Mouse (Mus musculus): ENCODE results near the gene Grhl3. TPM values are rescaled to one million over a fixed set of nuclear protein-coding genes. Genes with fewer than 3 reads are reported as not detected.
"Not testable (repeated sequence)": the region's sequence is repeated elsewhere in the genome, so short reads cannot be mapped to it uniquely, and the experiment has no call there.

The Grhl3 gene
- polyA plus RNA-seq (2015; fragmentation: Nextera tagmentation; extraction: Ambion mirVana) = 0.39 and 0.51 TPM in 2 replicates

- Histone ChIP-seq H3K9ac (ENCODE audit: low read depth, low read length) (no peak within 1 kb of the TSS), H3K4me1 (replicated peaks; ENCODE audit: control insufficient read depth, insufficient read depth, low read length) (peaks cover 3% of the 10 kb centered on the region), H3K4me3 (ENCODE audit: low read depth, low read length) (peak within 1 kb of the TSS; percentile 21), H3K9me3 (ENCODE audit: control insufficient read depth) (no peaks in the 10 kb centered on the region), H3K27me3 (replicated peaks; ENCODE audit: control insufficient read depth, insufficient read depth, low read length) (peaks cover 21% of the 10 kb centered on the region; the same call in 1 of the 2 replicates), H3K4me2 (replicated peaks; ENCODE audit: low read depth) (peak within 1 kb of the TSS; percentile 59), H3K36me3 (ENCODE audit: control insufficient read depth, insufficient read depth) (no peaks in the 10 kb centered on the region), H3K27ac (ENCODE audit: low read depth, low read length) (no peak within 1 kb of the TSS)
- no peak for TF ChIP-seq CTCF (IDR thresholded peaks at IDR 0.05; ENCODE audit: low read depth)
- no peak for ATAC-seq
- WGBS = under 1% methylated on average over 31 of the region's 31 CpGs
Observed at GRCm38 (mm10) chr4:135573251-135573808, at the start of gene Grhl3. Grhl3 (minus strand) TSS chr4:135573630.

DNA sequence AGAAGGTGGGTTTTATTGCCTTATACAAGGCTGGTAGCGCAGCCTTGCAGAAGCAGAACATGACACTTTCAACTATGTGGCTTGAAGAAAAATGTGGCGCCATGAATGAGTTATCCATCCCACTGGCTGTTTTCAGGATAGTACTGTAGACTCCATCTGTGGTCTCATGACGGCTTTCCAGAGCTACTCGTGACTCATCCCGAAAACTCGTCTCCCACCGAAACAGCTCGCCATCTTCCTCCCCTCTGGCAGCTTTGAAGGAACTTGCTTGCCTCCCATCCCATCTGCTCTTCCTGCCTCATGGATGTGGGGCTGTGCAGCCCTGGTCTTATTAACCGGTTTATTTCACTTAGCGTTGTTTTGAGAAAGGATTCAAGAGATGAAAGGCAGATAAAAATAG is 48.9 kb upstream of the Grhl3 start:
- Histone ChIP-seq H3K9me3 (ENCODE audit: control insufficient read depth) (0 out of 2 replicates have a peak, but pooled peaks cover 3% of the 10 kb centered on the region), H3K27ac (ENCODE audit: low read depth, low read length) (no peak overlapping the region), H3K36me3 (ENCODE audit: control insufficient read depth, insufficient read depth) (no peaks in the 10 kb centered on the region), H3K4me1 (replicated peaks; ENCODE audit: control insufficient read depth, insufficient read depth, low read length) (no peaks in the 10 kb centered on the region), H3K4me2 (replicated peaks; ENCODE audit: low read depth) (no peak overlapping the region), H3K4me3 (ENCODE audit: low read depth, low read length) (no peak overlapping the region), H3K27me3 (replicated peaks; ENCODE audit: control insufficient read depth, insufficient read depth, low read length) (peaks cover 5% of the 10 kb centered on the region; the same call in 1 of the 2 replicates), H3K9ac (ENCODE audit: low read depth, low read length) (no peak overlapping the region)
- no peak for ATAC-seq
- 91% methylated on average over 10 of the region's 10 CpGs for WGBS
- TF ChIP-seq CTCF (IDR thresholded peaks at IDR 0.05; ENCODE audit: low read depth) = no peak

GRCm38 (mm10) chr4:135620461-135620860 is 47.0 kb upstream of the Grhl3 start:
- no peak overlapping the region for H3K4me3 ChIP-seq (ENCODE audit: low read depth, low read length)
- H3K27me3 ChIP-seq (replicated peaks; ENCODE audit: control insufficient read depth, insufficient read depth, low read length) = no peaks in the 10 kb centered on the region
- H3K9ac ChIP-seq (ENCODE audit: low read depth, low read length) = no peak overlapping the region
- H3K4me1 ChIP-seq (replicated peaks; ENCODE audit: control insufficient read depth, insufficient read depth, low read length) = no peaks in the 10 kb centered on the region
- WGBS = 100% methylated on average over 3 of the region's 3 CpGs
- 0 out of 2 replicates have a peak, but pooled peaks cover 3% of the 10 kb centered on the region for H3K9me3 ChIP-seq (ENCODE audit: control insufficient read depth)
- TF ChIP-seq CTCF (IDR thresholded peaks at IDR 0.05; ENCODE audit: low read depth) = 0 out of 2 replicates have a peak, but pooled peaks have one; percentile 8
- no peaks in the 10 kb centered on the region for H3K36me3 ChIP-seq (ENCODE audit: control insufficient read depth, insufficient read depth)
- no peak overlapping the region for H3K27ac ChIP-seq (ENCODE audit: low read depth, low read length)
- no peak overlapping the region for H3K4me2 ChIP-seq (replicated peaks; ENCODE audit: low read depth)
- no peak for ATAC-seq

- 0 out of 2 replicates have a peak, but pooled peaks cover 3% of the 10 kb centered on the region for H3K9me3 ChIP-seq (ENCODE audit: control insufficient read depth)
Observed at GRCm38 (mm10) chr4:135617783-135618470, 44.5 kb upstream of the Grhl3 start.

DNA sequence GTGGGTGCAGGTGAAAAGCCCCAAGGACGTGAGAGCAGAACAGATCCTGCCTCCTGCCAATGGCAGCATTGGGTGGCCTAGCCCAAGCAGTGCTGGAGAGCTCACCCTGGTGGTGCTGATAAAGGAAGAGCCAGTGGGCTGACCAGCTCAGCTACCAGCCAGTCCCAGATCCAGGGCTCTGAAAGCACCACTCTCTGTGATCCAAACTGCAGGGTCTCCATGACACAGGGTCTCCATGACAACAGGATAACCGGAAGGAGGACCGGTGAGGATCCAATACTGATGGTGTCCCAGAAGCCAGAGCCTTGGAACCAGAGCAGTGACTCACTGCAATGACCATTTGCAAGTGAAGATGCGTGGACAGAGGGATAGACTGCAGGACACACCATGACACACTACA is 43.6 kb upstream of the Grhl3 start:
- Histone ChIP-seq H3K27ac (ENCODE audit: low read depth, low read length) (no peak overlapping the region), H3K4me1 (replicated peaks; ENCODE audit: control insufficient read depth, insufficient read depth, low read length) (no peaks in the 10 kb centered on the region), H3K9me3 (ENCODE audit: control insufficient read depth) (0 out of 2 replicates have a peak, but pooled peaks cover 3% of the 10 kb centered on the region), H3K9ac (ENCODE audit: low read depth, low read length) (no peak overlapping the region), H3K27me3 (replicated peaks; ENCODE audit: control insufficient read depth, insufficient read depth, low read length) (no peaks in the 10 kb centered on the region), H3K36me3 (ENCODE audit: control insufficient read depth, insufficient read depth) (no peaks in the 10 kb centered on the region), H3K4me2 (replicated peaks; ENCODE audit: low read depth) (no peak overlapping the region), H3K4me3 (ENCODE audit: low read depth, low read length) (no peak overlapping the region)
- 72% methylated on average over 4 of the region's 4 CpGs for WGBS
- peak; percentile 23; the same call in 1 of the 2 replicates for TF ChIP-seq CTCF (IDR thresholded peaks at IDR 0.05; ENCODE audit: low read depth)
- ATAC-seq = no peak

More at GRCm38 (mm10) chr4:135617783-135618470, 44.5 kb upstream of the Grhl3 start:
- 0 out of 2 replicates have a peak, but pooled peaks have one; percentile 38 for ATAC-seq
- H3K4me2 ChIP-seq (replicated peaks; ENCODE audit: low read depth) = no peak overlapping the region
- 17% methylated on average over 16 of the region's 16 CpGs for WGBS
- H3K9ac ChIP-seq (ENCODE audit: low read depth, low read length) = no peak overlapping the region
- no peak overlapping the region for H3K27ac ChIP-seq (ENCODE audit: low read depth, low read length)
- H3K36me3 ChIP-seq (ENCODE audit: control insufficient read depth, insufficient read depth) = no peaks in the 10 kb centered on the region
- H3K4me3 ChIP-seq (ENCODE audit: low read depth, low read length) = no peak overlapping the region
- TF ChIP-seq CTCF (IDR thresholded peaks at IDR 0.05; ENCODE audit: low read depth) = peak; percentile 43
- H3K4me1 ChIP-seq (replicated peaks; ENCODE audit: control insufficient read depth, insufficient read depth, low read length) = no peaks in the 10 kb centered on the region
- H3K27me3 ChIP-seq (replicated peaks; ENCODE audit: control insufficient read depth, insufficient read depth, low read length) = no peaks in the 10 kb centered on the region

DNA sequence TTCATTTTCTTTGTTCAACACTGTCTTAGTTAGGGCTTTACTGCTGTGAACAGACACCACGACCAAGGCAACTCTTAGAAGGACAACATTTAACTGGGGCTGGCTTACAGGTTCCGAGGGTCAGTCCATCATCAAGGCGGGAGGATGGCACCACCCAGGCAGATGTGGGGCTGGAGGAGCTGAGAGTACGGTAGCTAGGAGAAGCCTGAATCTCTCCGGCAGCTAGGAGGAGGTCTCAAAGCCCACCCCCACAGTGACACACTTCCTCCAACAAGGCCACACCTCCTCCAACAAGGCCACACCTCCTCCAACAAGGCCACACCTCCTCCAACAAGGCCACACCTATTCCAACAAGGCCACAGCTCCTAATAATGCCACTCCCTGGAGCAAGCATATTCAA is 41.9 kb upstream of the Grhl3 start:
- ATAC-seq; H3K27me3 ChIP-seq (replicated peaks; ENCODE audit: control insufficient read depth, insufficient read depth, low read length); H3K4me1 ChIP-seq (replicated peaks; ENCODE audit: control insufficient read depth, insufficient read depth, low read length); H3K4me3 ChIP-seq (ENCODE audit: low read depth, low read length); H3K27ac ChIP-seq (ENCODE audit: low read depth, low read length); H3K9ac ChIP-seq (ENCODE audit: low read depth, low read length); H3K4me2 ChIP-seq (replicated peaks; ENCODE audit: low read depth); H3K9me3 ChIP-seq (ENCODE audit: control insufficient read depth); H3K36me3 ChIP-seq (ENCODE audit: control insufficient read depth, insufficient read depth): not testable (repeated sequence)
- WGBS = 70% methylated on average over 5 of the region's 5 CpGs

All from intestine, postnatal 0 days (tissue).